Mouse (Mus musculus): Measurements from ENCODE around the gene Cln3. TPM values are rescaled to one million over a fixed set of nuclear protein-coding genes. Genes with fewer than 3 reads are reported as not detected.

The Cln3 gene
- polyA plus RNA-seq, 1 experiment from 2014 or later, result 104 TPM

GRCm38 (mm10) chr7:126523316-126523715, 62.3 kb downstream of the Cln3 start:
- Histone ChIP-seq H3K36me3 (ENCODE audit: inconsistent target) (no peaks in the 10 kb centered on the region), H3K27ac (no peak overlapping the region), H3K79me2 (ENCODE audit: inconsistent target) (no peaks in the 10 kb centered on the region), H3K4me3 (ENCODE audit: inconsistent target) (no peak overlapping the region)
- WGBS (ENCODE audit: missing documents), result 83% methylated on average over 3 of the region's 3 CpGs

Other genes with a start within 250 kb of the Cln3 start
- 0.96 to 1.1 TPM (median 1.0 TPM) in 3 replicates for gene Lat, start 216.2 kb downstream of the Cln3 start, polyA plus RNA-seq (2018)
- 18.6 to 55.9 TPM (median 38.7 TPM) in 3 replicates for gene Spns1, start 208.4 kb downstream of the Cln3 start, polyA plus RNA-seq (2018)
- gene Nfatc2ip, start 189.1 kb downstream of the Cln3 start, polyA plus RNA-seq (2018), result 2.6 to 6.4 TPM (median 4.6 TPM) in 3 replicates
- 0.09 TPM in 1 of 3 replicates, not detected in the others for gene Cd19, start 170.9 kb downstream of the Cln3 start, polyA plus RNA-seq (2018)
- gene Rabep2, start 157.1 kb downstream of the Cln3 start, polyA plus RNA-seq (2018), result 12.9 to 17.8 TPM (median 13.9 TPM) in 3 replicates
- gene Atp2a1, start 122.7 kb downstream of the Cln3 start, polyA plus RNA-seq (2018), result 0.06 TPM in 1 of 3 replicates, not detected in the others
- gene Sh2b1, start 110.4 kb downstream of the Cln3 start, polyA plus RNA-seq (2018), result 10.4 to 17.2 TPM (median 11.7 TPM) in 3 replicates
- gene Tufm, start 98.5 kb downstream of the Cln3 start, polyA plus RNA-seq (2018), result 41.8 to 72.5 TPM (median 42.9 TPM) in 3 replicates
- gene Atxn2l, start 82.4 kb downstream of the Cln3 start, polyA plus RNA-seq (2018), result 60.6 to 79.7 TPM (median 71.8 TPM) in 3 replicates
- gene Eif3c, start 19.4 kb downstream of the Cln3 start, polyA plus RNA-seq (2018), result 124 to 206 TPM (median 173 TPM) in 3 replicates
- 51.3 to 183 TPM (median 99.8 TPM) in 3 replicates for gene Apobr, start 875 bp downstream of the Cln3 start, polyA plus RNA-seq (2018)
- 1.1 to 2.6 TPM (median 1.2 TPM) in 3 replicates for gene Il27, start 9.1 kb upstream of the Cln3 start, polyA plus RNA-seq (2018)
- gene Nupr1, start 45.0 kb upstream of the Cln3 start, polyA plus RNA-seq (2018), result 14.9 to 47.0 TPM (median 32.4 TPM) in 3 replicates
- 12.5 to 21.7 TPM (median 17.0 TPM) in 3 replicates for gene Sgf29, start 63.5 kb upstream of the Cln3 start, polyA plus RNA-seq (2018)
- 1.7 to 8.8 TPM (median 7.5 TPM) in 3 replicates for gene Sult1a1, start 90.6 kb upstream of the Cln3 start, polyA plus RNA-seq (2018)
- 39.1 to 134 TPM (median 42.4 TPM) in 3 replicates for gene Bola2, start 109.6 kb upstream of the Cln3 start, polyA plus RNA-seq (2018)
- 4.2 to 7.9 TPM (median 4.8 TPM) in 3 replicates for gene Slx1b, start 110.0 kb upstream of the Cln3 start, polyA plus RNA-seq (2018)
- 69.4 to 223 TPM (median 209 TPM) in 3 replicates for gene Coro1a, start 122.0 kb upstream of the Cln3 start, polyA plus RNA-seq (2018)
- 129 to 232 TPM (median 188 TPM) in 3 replicates for gene Mapk3, start 173.8 kb upstream of the Cln3 start, polyA plus RNA-seq (2018)
- gene Gdpd3, start 180.5 kb upstream of the Cln3 start, polyA plus RNA-seq (2018), result 1.9 to 3.3 TPM (median 2.6 TPM) in 3 replicates
- 40.6 to 227 TPM (median 90.3 TPM) in 3 replicates for gene Ypel3, start 191.1 kb upstream of the Cln3 start, polyA plus RNA-seq (2018)
- 0.19 to 0.25 TPM in 2 of 3 replicates, not detected in the other for gene Tbx6, start 195.7 kb upstream of the Cln3 start, polyA plus RNA-seq (2018)
- gene Ppp4c, start 206.7 kb upstream of the Cln3 start, polyA plus RNA-seq (2018), result 62.0 to 139 TPM (median 129 TPM) in 3 replicates
- gene Fam57b, start 211.9 kb upstream of the Cln3 start, polyA plus RNA-seq (2018), result 0.17 to 0.25 TPM in 2 of 3 replicates, not detected in the other
- gene 4930451I11Rik, start 245.8 kb upstream of the Cln3 start, polyA plus RNA-seq (2018), result not detected in 3 replicates